Mouse (Mus musculus) spleen, adult 2 months (tissue): Measurements from ENCODE around the gene Jade3.

Experiments used
- CTCF ChIP-seq: fragments of 200-500 bp; IDR thresholded peaks from 2 replicates; pipeline ENCODE4 v1.5.1; 2011; ENCODE audit warnings: mild to moderate bottlenecking, inconsistent platforms; ENCODE audit not compliant: insufficient read depth, insufficient read length, insufficient replicate concordance; ENCODE audit errors: extremely low read depth
- POLR2A ChIP-seq: fragments of 200-500 bp; IDR thresholded peaks from 2 replicates; pipeline ENCODE4 v1.6.1; 2011; ENCODE audit warnings: low read depth, low read length, inconsistent platforms

GRCm38 (mm10) chrX:20406909-20407308, 18.6 kb upstream of the Jade3 start:
- TF ChIP-seq POLR2A (no peak), CTCF (no peak)
